Mouse (Mus musculus): ENCODE measurements at regions not wholly inside any gene's neighbourhood (a gene's known extent, or its start where the extent isn't known, plus 50 kb on each side); places are given as distances from the start of the nearest gene placed in this dataset.

DNA sequence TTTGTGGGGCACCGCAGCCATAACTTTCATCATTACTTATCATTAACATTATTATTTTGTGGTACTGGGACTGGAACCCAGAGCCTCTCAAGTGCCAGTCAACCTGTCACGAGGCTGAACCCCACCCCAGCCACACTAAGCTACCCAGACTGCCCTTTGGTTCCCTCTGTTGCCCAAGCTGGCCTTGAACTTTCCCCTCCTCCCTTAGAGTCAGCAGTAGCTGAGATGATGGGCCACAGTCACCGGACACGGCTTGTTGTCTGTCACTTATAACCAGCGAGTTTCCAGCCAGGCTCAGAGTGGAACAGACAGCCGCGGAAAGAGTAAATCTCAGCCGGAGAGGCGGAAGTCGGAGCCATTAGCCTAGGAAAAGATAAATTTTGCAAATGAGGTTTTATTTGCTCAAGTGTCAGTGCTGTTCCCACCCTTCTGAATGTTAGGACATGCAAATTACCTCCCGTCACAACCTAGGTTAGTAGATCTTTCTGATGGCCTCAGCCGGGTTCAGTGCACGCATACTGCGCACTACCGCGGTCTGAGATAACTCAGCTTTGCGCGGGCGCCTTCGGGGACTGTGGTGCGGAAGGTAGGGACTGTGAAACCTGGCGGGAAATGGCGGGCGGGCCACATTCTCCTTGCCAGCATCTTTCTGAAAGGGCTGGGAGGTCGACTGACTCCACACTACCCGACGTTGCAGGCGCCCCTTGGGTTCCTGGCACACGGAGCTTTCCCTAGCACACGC lies 152.7 kb downstream of the Bmp7 start:
- H3K4me1 ChIP-seq, result peaks cover 24% of the 10 kb centered on the region
- H3K4me3 ChIP-seq, result peak overlapping the region; percentile 54
- H3K27me3 ChIP-seq (ENCODE audit: insufficient read depth, poor library complexity, severe bottlenecking), result peaks cover 52% of the 10 kb centered on the region
- WGBS, result 29% methylated on average over 30 of the region's 30 CpGs
- no peak for DNase-seq (ENCODE audit: low spot score)
- peak overlapping the region; percentile 22; the same call in 1 of the 2 replicates for H3K27ac ChIP-seq
- no peaks in the 10 kb centered on the region for H3K36me3 ChIP-seq
- peaks cover 10% of the 10 kb centered on the region; the same call in 1 of the 2 replicates for H3K9me3 ChIP-seq

DNA sequence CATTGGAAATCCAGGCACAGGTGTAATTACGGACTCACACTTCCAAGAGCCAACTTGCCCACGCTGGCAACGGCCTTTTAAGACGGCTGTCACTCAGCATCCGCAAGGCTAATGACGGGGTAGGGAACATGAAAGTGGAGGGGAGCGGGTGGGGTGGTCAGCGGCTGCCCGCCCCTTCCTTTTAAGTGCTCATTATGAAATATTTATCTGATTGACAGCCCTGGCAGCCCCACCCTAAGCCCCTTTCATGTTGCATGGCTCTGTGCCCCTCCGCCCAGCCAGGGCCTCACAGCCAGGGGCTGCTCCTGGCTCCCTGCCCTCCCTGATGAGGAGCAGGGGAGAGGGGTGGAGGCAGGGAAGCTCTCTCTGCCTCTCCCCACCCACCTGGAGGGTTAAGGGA lies 150.9 kb downstream of the Bmp7 start:
- Histone ChIP-seq H3K9me3 (no peaks in the 10 kb centered on the region), H3K27me3 (ENCODE audit: insufficient read depth, poor library complexity, severe bottlenecking) (peaks cover 60% of the 10 kb centered on the region), H3K4me1 (peaks cover 27% of the 10 kb centered on the region), H3K36me3 (no peaks in the 10 kb centered on the region), H3K4me3 (no peak overlapping the region), H3K27ac (no peak overlapping the region)
- DNase-seq (ENCODE audit: low spot score), result no peak
- WGBS, result 28% methylated on average over 10 of the region's 10 CpGs

DNA sequence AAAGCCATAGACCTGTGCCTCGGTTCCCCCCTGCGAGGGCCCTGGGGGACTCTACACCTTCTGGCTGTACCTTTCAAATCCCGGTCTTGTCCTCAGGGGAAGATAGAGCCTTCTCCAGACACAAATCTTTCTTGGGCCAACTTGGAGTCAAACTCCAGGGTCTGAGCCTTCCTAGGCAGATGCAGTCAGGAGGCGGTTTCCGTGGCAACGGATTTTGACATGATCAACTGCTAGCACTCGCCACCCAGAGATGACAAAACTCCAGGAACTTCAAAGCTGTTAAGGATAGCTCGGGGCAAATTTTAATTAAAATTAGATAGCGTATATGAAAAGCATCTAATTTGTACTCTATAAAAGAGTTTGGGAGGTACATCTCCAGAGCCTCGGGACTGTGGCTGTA lies 147.6 kb downstream of the Bmp7 start:
- Histone ChIP-seq H3K27me3 (ENCODE audit: insufficient read depth, poor library complexity, severe bottlenecking) (peaks cover 47% of the 10 kb centered on the region), H3K27ac (no peak overlapping the region), H3K9me3 (0 out of 2 replicates have a peak, but pooled peaks cover 4% of the 10 kb centered on the region), H3K4me1 (peaks cover 20% of the 10 kb centered on the region), H3K36me3 (no peaks in the 10 kb centered on the region), H3K4me3 (no peak overlapping the region)
- DNase-seq (ENCODE audit: low spot score), result no peak
- WGBS, result 73% methylated on average over 10 of the region's 10 CpGs

DNA sequence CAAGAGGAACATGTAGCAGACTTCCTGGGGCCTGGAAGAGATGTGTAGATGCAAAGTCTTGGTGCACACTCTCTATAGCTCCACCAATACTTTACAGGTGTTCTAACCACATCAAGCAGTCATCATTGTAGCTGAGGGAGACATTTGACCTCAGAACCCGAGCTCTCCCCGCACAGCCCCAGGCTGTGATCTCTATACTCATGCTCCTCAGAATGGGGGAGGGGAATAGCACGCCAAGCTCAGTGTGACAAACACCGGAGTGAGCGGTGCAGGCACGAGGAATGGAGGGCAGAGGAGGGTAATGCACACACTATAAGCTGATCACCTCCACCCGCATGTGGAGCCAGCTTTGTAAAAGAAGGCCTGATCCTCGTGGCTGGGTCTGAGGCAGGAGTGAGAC lies 146.1 kb downstream of the Bmp7 start:
- WGBS, result 76% methylated on average over 8 of the region's 8 CpGs
- no peak for DNase-seq (ENCODE audit: low spot score)

DNA sequence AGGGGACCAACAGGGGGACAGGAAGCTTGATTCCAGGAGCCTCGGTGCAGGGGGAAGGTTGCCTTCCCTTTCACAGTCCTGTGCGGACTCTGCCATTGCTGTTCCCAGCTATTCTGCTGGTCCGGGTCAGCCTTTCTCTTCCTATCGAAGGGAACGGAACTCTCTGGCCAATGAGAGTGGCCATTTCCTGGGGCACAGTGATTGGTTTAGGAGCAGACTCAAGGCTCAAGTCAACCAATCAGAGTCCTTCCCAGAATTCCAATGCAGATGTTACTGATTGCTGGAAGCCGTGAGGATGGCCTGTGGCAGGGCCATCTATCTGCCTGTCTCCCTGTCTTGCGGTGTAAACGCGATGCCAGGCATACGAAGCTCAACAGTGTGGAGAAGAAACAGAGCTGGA lies 145.3 kb downstream of the Bmp7 start:
- no peak overlapping the region for H3K4me3 ChIP-seq
- peaks cover 24% of the 10 kb centered on the region for H3K27me3 ChIP-seq (ENCODE audit: insufficient read depth, poor library complexity, severe bottlenecking)
- no peak overlapping the region for H3K27ac ChIP-seq
- 0 out of 2 replicates have a peak, but pooled peaks cover 4% of the 10 kb centered on the region for H3K9me3 ChIP-seq
- no peaks in the 10 kb centered on the region for H3K36me3 ChIP-seq
- WGBS, result 82% methylated on average over 10 of the region's 10 CpGs
- DNase-seq (ENCODE audit: low spot score), result no peak
- peaks cover 4% of the 10 kb centered on the region; the same call in 1 of the 2 replicates for H3K4me1 ChIP-seq

More for the DNA sequence above, 146.1 kb downstream of the Bmp7 start:
- Histone ChIP-seq H3K4me1 (peaks cover 12% of the 10 kb centered on the region), H3K27me3 (ENCODE audit: insufficient read depth, poor library complexity, severe bottlenecking) (peaks cover 32% of the 10 kb centered on the region), H3K9me3 (0 out of 2 replicates have a peak, but pooled peaks cover 4% of the 10 kb centered on the region), H3K36me3 (no peaks in the 10 kb centered on the region), H3K4me3 (no peak overlapping the region), H3K27ac (no peak overlapping the region)

DNA sequence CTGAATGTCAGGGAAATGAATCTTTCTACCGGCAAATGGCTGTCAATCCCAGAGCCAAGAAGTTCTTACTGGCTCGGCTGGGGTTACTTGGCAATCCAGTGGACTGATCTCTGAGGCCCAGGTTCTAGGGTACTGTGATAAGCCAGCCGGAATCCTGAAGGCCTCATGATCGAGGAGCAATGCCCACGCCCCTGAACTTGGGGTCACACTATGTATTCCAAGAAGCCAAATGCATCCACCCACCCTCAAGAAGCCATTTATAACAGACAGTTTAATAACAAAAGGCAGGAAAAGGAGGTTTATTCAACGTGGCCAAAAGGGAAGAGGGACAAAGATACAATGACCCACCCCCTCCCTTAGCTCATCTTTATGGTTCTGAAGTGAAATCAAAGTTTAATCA lies 144.0 kb downstream of the Bmp7 start:
- Histone ChIP-seq H3K4me3 (no peak overlapping the region), H3K36me3 (no peaks in the 10 kb centered on the region), H3K27me3 (ENCODE audit: insufficient read depth, poor library complexity, severe bottlenecking) (peaks cover 13% of the 10 kb centered on the region; the same call in 1 of the 2 replicates), H3K27ac (no peak overlapping the region), H3K9me3 (0 out of 2 replicates have a peak, but pooled peaks cover 4% of the 10 kb centered on the region), H3K4me1 (peaks cover 12% of the 10 kb centered on the region)
- DNase-seq (ENCODE audit: low spot score), result no peak
- 68% methylated on average over 6 of the region's 6 CpGs for WGBS

DNA sequence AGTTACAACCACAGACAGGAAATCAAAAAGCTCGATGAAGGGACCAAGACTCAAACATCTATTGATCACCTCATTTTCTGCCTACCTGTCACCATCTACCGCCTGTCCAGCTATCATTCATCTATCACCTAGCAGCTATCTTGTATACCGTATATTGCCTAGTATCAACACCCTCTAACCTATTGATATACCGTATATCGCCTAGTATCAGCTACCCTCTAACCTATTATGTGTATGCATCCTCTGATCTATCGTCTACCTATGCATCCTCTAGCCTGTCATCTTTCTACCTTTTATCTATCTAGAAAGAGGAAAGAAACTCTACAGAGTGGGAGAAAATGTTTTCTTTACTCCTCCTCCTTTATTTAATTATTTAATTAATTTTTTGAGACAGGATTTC lies 143.2 kb downstream of the Bmp7 start:
- peaks cover 17% of the 10 kb centered on the region for H3K4me1 ChIP-seq
- H3K36me3 ChIP-seq, result no peaks in the 10 kb centered on the region
- no peak overlapping the region for H3K4me3 ChIP-seq
- H3K27ac ChIP-seq, result no peak overlapping the region
- no peak for DNase-seq (ENCODE audit: low spot score)
- peaks cover 13% of the 10 kb centered on the region; the same call in 1 of the 2 replicates for H3K27me3 ChIP-seq (ENCODE audit: insufficient read depth, poor library complexity, severe bottlenecking)
- 0 out of 2 replicates have a peak, but pooled peaks cover 4% of the 10 kb centered on the region for H3K9me3 ChIP-seq
- 30% methylated on average over 6 of the region's 6 CpGs for WGBS

DNA sequence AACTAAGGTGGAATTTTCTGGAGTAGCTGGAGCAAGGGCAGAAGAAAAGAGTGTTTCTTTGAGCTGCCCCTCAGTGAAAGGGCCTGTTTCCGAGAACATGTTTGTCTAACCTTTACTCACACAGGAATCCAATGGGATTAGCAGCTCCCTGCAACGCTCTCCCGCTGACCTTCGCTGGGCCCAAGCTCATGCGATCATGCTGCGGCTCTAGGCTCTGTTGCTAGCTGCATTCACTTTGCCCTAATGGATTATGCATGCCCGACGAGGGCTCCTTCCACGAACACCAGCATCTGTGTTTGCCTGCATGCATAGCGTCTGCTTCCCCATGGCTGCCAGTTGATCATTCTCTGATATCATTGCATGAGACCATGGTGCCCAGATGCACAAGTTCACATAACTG lies 140.2 kb downstream of the Bmp7 start:
- Histone ChIP-seq H3K36me3 (no peaks in the 10 kb centered on the region), H3K4me1 (peaks cover 15% of the 10 kb centered on the region), H3K27ac (no peak overlapping the region), H3K9me3 (0 out of 2 replicates have a peak, but pooled peaks cover 5% of the 10 kb centered on the region), H3K4me3 (no peak overlapping the region), H3K27me3 (ENCODE audit: insufficient read depth, poor library complexity, severe bottlenecking) (peaks cover 3% of the 10 kb centered on the region; the same call in 1 of the 2 replicates)
- no peak for DNase-seq (ENCODE audit: low spot score)
- WGBS, result 53% methylated on average over 10 of the region's 10 CpGs

DNA sequence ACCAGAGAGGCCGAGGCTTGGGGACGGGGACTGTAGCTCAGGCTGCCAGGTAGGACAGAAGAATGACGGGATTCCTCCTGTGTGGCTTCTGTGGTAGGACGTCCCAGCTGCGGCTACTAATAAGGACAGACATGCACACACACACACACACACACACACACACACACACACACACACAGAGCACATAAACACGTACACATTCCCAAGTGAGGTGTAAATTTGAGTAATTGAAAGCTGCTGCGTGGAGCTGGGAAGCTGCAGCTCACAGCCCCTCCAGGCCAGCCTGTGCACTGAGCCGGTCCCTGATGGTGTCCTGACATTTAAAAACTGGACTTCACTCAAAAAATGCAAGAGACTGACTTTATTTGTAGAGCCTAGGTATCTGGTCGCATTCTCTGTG lies 139.3 kb downstream of the Bmp7 start:
- H3K36me3 ChIP-seq, result no peaks in the 10 kb centered on the region
- H3K4me3 ChIP-seq, result no peak overlapping the region
- no peak for DNase-seq (ENCODE audit: low spot score)
- no peak overlapping the region for H3K27ac ChIP-seq
- H3K4me1 ChIP-seq, result peaks cover 15% of the 10 kb centered on the region
- 0 out of 2 replicates have a peak, but pooled peaks cover 5% of the 10 kb centered on the region for H3K9me3 ChIP-seq
- H3K27me3 ChIP-seq (ENCODE audit: insufficient read depth, poor library complexity, severe bottlenecking), result no peaks in the 10 kb centered on the region; the same call in 1 of the 2 replicates
- 69% methylated on average over 9 of the region's 9 CpGs for WGBS

DNA sequence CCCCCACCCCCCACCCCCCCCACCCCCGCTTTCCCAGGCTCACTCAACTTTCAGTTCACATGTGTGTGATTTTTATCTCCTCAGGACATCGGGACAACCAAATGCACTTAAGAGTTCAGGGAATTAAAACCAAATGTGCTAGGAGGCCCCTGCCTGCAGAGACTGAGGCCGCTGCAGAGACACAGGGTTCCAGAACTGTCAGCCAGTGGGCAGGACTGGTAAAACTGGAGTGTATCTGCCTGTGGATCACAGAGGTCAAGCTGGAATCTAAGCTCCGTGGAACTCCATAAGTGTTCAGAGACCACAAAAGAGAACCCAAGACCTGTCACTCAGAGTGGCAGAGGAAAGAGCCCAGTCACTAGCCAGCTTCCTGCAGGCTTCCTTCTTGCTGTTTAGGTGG lies 138.3 kb downstream of the Bmp7 start:
- no peaks in the 10 kb centered on the region; the same call in 1 of the 2 replicates for H3K27me3 ChIP-seq (ENCODE audit: insufficient read depth, poor library complexity, severe bottlenecking)
- 0 out of 2 replicates have a peak, but pooled peaks cover 5% of the 10 kb centered on the region for H3K9me3 ChIP-seq
- H3K4me1 ChIP-seq, result peaks cover 15% of the 10 kb centered on the region
- H3K4me3 ChIP-seq, result no peak overlapping the region
- DNase-seq (ENCODE audit: low spot score), result no peak
- H3K36me3 ChIP-seq, result no peaks in the 10 kb centered on the region
- 22% methylated on average over 3 of the region's 4 CpGs for WGBS
- H3K27ac ChIP-seq, result no peak overlapping the region

DNA sequence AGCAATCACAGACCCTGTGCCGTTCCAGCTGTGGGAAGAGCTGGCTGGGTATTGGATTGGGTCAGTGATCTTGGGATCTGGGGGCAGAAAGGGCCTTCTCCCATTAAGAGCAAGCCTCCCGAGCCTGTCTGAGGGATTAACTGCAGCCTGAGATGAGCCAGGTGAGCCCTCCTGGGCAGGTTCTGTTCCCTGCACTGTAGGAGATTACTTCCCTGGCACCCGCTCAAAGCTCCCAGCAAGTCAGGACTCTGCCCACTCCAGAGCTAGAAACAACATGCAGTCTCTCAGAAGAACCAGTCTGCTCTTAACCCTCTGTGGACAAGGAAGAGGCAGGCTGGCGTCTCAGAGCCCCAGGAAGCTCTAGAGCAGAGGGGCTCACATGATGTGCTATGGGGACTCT lies 132.7 kb downstream of the Bmp7 start:
- 61% methylated on average over 4 of the region's 4 CpGs for WGBS
- Histone ChIP-seq H3K27ac (no peak overlapping the region), H3K9me3 (0 out of 2 replicates have a peak, but pooled peaks cover 7% of the 10 kb centered on the region), H3K4me1 (peaks cover 3% of the 10 kb centered on the region), H3K36me3 (no peaks in the 10 kb centered on the region), H3K4me3 (no peak overlapping the region), H3K27me3 (ENCODE audit: insufficient read depth, poor library complexity, severe bottlenecking) (0 out of 2 replicates have a peak, but pooled peaks cover 4% of the 10 kb centered on the region)
- no peak for DNase-seq (ENCODE audit: low spot score)

DNA sequence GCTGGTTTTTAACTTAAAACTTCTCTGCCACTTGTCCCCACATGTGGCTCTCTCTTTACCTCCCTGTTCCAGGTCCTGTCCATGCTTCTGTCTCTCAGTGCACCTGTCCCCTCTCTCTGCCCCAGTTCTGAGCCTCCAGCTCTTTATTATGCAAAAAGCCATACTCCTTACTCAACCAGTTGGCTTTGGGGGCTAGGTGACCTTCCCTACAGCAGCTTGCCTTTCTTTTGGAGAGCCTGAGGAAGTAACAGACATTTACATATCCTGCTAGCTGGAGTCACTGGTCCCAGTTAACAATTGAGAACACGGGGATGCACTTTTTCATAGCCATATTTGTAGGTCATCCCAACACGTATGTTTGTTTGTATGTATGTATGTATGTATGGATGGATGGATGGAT lies 130.8 kb downstream of the Bmp7 start:
- H3K27me3 ChIP-seq (ENCODE audit: insufficient read depth, poor library complexity, severe bottlenecking), result peaks cover 4% of the 10 kb centered on the region; the same call in 1 of the 2 replicates

DNA sequence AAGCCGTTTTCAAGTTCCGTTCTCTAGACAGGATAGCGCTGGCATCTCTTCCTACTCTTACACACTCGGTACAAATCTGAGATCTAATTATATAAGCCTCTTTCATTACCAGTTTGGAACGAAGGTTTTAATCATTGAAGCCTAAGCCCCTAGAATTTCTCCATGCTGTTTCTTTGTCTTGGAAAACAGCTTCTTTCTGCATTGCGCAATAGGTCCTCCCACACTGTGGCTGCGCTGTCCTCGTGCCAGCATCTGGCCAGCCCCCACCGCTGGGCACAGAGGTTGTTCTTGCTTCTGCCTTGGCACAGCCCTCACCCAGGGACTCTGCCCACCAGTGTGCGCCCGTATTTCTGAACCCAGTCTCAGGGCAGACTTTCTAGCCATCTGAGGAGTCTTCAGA lies 126.8 kb downstream of the Bmp7 start:
- 87% methylated on average over 11 of the region's 11 CpGs for WGBS
- DNase-seq (ENCODE audit: low spot score), result no peak
- H3K4me3 ChIP-seq, result no peak overlapping the region
- H3K27me3 ChIP-seq (ENCODE audit: insufficient read depth, poor library complexity, severe bottlenecking), result peaks cover 19% of the 10 kb centered on the region
- peaks cover 3% of the 10 kb centered on the region for H3K4me1 ChIP-seq
- H3K9me3 ChIP-seq, result peaks cover 6% of the 10 kb centered on the region; the same call in 1 of the 2 replicates
- no peak overlapping the region for H3K27ac ChIP-seq
- H3K36me3 ChIP-seq, result no peaks in the 10 kb centered on the region

More for the DNA sequence above, 130.8 kb downstream of the Bmp7 start:
- Histone ChIP-seq H3K4me3 (no peak overlapping the region), H3K4me1 (peaks cover 3% of the 10 kb centered on the region), H3K36me3 (no peaks in the 10 kb centered on the region), H3K9me3 (0 out of 2 replicates have a peak, but pooled peaks cover 2% of the 10 kb centered on the region), H3K27ac (no peak overlapping the region)
- DNase-seq (ENCODE audit: low spot score), result no peak
- 79% methylated on average over 2 of the region's 2 CpGs for WGBS
